Mouse (Mus musculus) C2C12 (cell line): Measurements from ENCODE around the gene Glt8d1. TPM values are rescaled to one million over a fixed set of nuclear protein-coding genes. Genes with fewer than 3 reads are reported as not detected.

Experiments
- H3K27me3 ChIP-seq: one replicate; pipeline ENCODE4 v1.6.1; 2011; ENCODE audit not compliant: control insufficient read depth, insufficient read depth, insufficient read length
- H3K36me3 ChIP-seq: one replicate; pipeline ENCODE4 v1.6.1; 2011; ENCODE audit not compliant: control insufficient read depth, insufficient read depth
- H3K4me3 ChIP-seq: one replicate; pipeline ENCODE4 v1.5.1; 2011; ENCODE audit warnings: mild to moderate bottlenecking, control low read depth; ENCODE audit not compliant: poor library complexity, insufficient read depth, severe bottlenecking
- H3K79me2 ChIP-seq: one replicate; pipeline ENCODE4 v1.6.1; 2011; ENCODE audit not compliant: control insufficient read depth, insufficient read depth
- H3K79me3 ChIP-seq: one replicate; pipeline ENCODE4 v1.6.1; 2011; ENCODE audit warnings: low read depth, control low read depth
- H3ac ChIP-seq: one replicate; pipeline ENCODE3; 2011; ENCODE audit warnings: low read depth; ENCODE audit not compliant: control insufficient read depth, insufficient read length
- CEBPB ChIP-seq: IDR thresholded peaks from one replicate; pipeline ENCODE4 v1.6.1; 2011; ENCODE audit warnings: low read depth, mild to moderate bottlenecking, control low read depth, moderate library complexity
- CTCF ChIP-seq: IDR thresholded peaks from one replicate; pipeline ENCODE4 v1.5.1; 2011; ENCODE audit not compliant: control insufficient read depth, insufficient read depth, insufficient read length
- FOSL1 ChIP-seq: IDR thresholded peaks from one replicate; pipeline ENCODE4 v1.8.0; 2011; ENCODE audit warnings: mild to moderate bottlenecking, low read length; ENCODE audit not compliant: poor library complexity, insufficient read depth, severe bottlenecking
- MAX ChIP-seq: IDR thresholded peaks from one replicate; pipeline ENCODE4 v1.6.1; 2011; ENCODE audit warnings: mild to moderate bottlenecking, control low read depth
- MYOD1 ChIP-seq: IDR thresholded peaks from one replicate; pipeline ENCODE4 v1.6.1; 2011; ENCODE audit warnings: low read depth; ENCODE audit not compliant: control insufficient read depth, insufficient read length
- MYOG ChIP-seq: IDR thresholded peaks from one replicate; pipeline ENCODE4 v1.6.1; 2011; ENCODE audit not compliant: control insufficient read depth, insufficient read length; ENCODE audit errors: extremely low read depth
- USF1 ChIP-seq: IDR thresholded peaks from one replicate; pipeline ENCODE4 v1.6.1; 2011; ENCODE audit warnings: low read depth, mild to moderate bottlenecking, control low read depth, moderate library complexity
- polyA plus RNA-seq: library from polyadenylated mRNA; unstranded; fragments of >200 nt; fragmentation: generic; extraction: Trizol; gene quantifications from one replicate; pipeline ENCODE4 v1.2.1, GENCODE M21; 2012; ENCODE audit warnings: missing spikeins

The Glt8d1 gene
- polyA plus RNA-seq, 1 experiment, result 13.4 TPM

GRCm38 (mm10) chr14:31011588-31011987 is 10.4 kb downstream of the Glt8d1 start:
- Histone ChIP-seq H3K79me3 (peaks cover 22% of the 10 kb centered on the region), H3K36me3 (peaks cover 79% of the 10 kb centered on the region), H3ac (no peak overlapping the region), H3K27me3 (no peaks in the 10 kb centered on the region), H3K79me2 (peaks cover 32% of the 10 kb centered on the region), H3K4me3 (no peak overlapping the region)
- TF ChIP-seq MYOG, result no peak
- no peak for TF ChIP-seq FOSL1
- no peak for TF ChIP-seq CEBPB
- TF ChIP-seq USF1, result no peak
- no peak for TF ChIP-seq MYOD1
- TF ChIP-seq CTCF, result no peak
- no peak for TF ChIP-seq MAX

DNA sequence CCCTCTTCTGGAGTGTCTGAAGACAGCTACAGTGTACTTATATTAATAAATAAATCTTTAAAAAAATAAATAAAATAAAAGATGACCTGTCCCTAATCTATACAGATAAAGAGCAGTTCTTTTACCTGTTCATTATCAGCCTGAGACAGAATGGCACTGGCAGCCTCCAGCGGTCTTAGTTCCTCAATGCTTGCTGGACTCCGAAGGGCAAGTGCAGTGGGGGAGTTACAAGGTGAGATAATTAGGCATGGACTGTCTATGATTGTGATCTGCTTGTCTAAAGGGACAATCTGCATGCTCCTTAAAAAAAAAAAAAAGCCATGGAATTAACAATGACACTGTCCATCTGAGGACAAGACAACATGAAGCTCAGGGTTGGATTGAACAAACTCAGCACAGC is 12.7 kb downstream of the Glt8d1 start:
- Histone ChIP-seq H3K79me2 (peaks cover 55% of the 10 kb centered on the region), H3K27me3 (no peaks in the 10 kb centered on the region), H3ac (no peak overlapping the region), H3K4me3 (no peak overlapping the region), H3K36me3 (peaks cover 79% of the 10 kb centered on the region), H3K79me3 (peaks cover 44% of the 10 kb centered on the region)
- TF ChIP-seq CTCF (no peak), FOSL1 (no peak)

GRCm38 (mm10) chr14:31016063-31016462 is 14.9 kb downstream of the Glt8d1 start:
- Histone ChIP-seq H3ac (no peak overlapping the region), H3K27me3 (no peaks in the 10 kb centered on the region), H3K79me2 (peaks cover 73% of the 10 kb centered on the region), H3K36me3 (peaks cover 68% of the 10 kb centered on the region), H3K79me3 (peaks cover 59% of the 10 kb centered on the region), H3K4me3 (no peak overlapping the region)
- TF ChIP-seq CTCF (no peak), FOSL1 (no peak), MYOG (no peak), MYOD1 (no peak), CEBPB (no peak), MAX (no peak), USF1 (no peak)

DNA sequence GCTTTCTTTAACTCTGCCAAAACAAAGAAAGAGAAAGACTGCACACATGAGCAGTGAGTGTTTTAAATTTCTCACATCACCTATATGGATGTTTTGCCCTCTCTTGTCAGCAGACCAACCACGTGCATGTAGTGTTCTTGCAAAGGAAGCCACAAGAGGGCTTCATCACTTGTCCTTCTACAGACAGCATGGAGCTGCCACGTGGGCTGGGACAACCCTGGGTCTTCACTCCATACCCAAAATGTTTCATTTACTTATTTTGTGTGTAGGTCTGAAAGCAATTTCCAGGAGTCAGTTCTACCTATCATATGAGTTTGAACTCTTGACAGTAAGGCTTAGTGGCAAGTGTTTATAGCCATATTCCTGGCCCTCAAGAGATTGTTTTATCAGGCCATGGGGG is 16.7 kb downstream of the Glt8d1 start:
- peak overlapping the region; percentile 98 for H3ac ChIP-seq
- H3K4me3 ChIP-seq, result peak overlapping the region; percentile 100
- peaks cover 75% of the 10 kb centered on the region for H3K79me3 ChIP-seq
- peaks cover 62% of the 10 kb centered on the region for H3K36me3 ChIP-seq
- no peak for TF ChIP-seq MYOD1
- TF ChIP-seq CEBPB, result no peak
- TF ChIP-seq USF1, result peak; percentile 73
- no peak for TF ChIP-seq CTCF
- peak; percentile 99 for TF ChIP-seq MAX
- no peak for TF ChIP-seq MYOG
- H3K27me3 ChIP-seq, result no peaks in the 10 kb centered on the region
- H3K79me2 ChIP-seq, result peaks cover 91% of the 10 kb centered on the region

- peaks cover 84% of the 10 kb centered on the region for H3K79me3 ChIP-seq
- H3ac ChIP-seq, result peak within 1 kb of the TSS; percentile 98
- peaks cover 62% of the 10 kb centered on the region for H3K36me3 ChIP-seq
- no peaks in the 10 kb centered on the region for H3K27me3 ChIP-seq
- peak within 1 kb of the TSS; percentile 100 for H3K4me3 ChIP-seq
- H3K79me2 ChIP-seq, result peaks cover 96% of the 10 kb centered on the region
- no peak for TF ChIP-seq CEBPB
- no peak for TF ChIP-seq FOSL1
- TF ChIP-seq CTCF, result no peak
- peak; percentile 98 for TF ChIP-seq MAX
- TF ChIP-seq USF1, result peak; percentile 48
Observed at GRCm38 (mm10) chr14:31018860-31019291, 17.7 kb downstream of the Glt8d1 start, which contains the start of the genes Pbrm1 and Gnl3. Gene Pbrm1, plus strand, starts transcription at chr14:31019138. Gene Gnl3, minus strand, starts transcription at chr14:31019152.

- H3K79me3 ChIP-seq, result peaks cover 87% of the 10 kb centered on the region
- H3K27me3 ChIP-seq, result no peaks in the 10 kb centered on the region
- no peak for TF ChIP-seq FOSL1
- TF ChIP-seq CTCF, result no peak
- peak; percentile 33 for TF ChIP-seq MYOD1
- H3K4me3 ChIP-seq, result peak overlapping the region; percentile 100
- peaks cover 96% of the 10 kb centered on the region for H3K79me2 ChIP-seq
- peaks cover 61% of the 10 kb centered on the region for H3K36me3 ChIP-seq
- H3ac ChIP-seq, result peak overlapping the region; percentile 61
Observed at GRCm38 (mm10) chr14:31019331-31020205, 18.4 kb downstream of the Glt8d1 start.
